Mouse (Mus musculus) cerebellum, postnatal 14 days (tissue): Measurements from ENCODE around the gene Chit1.

Experiments used
- DNase-seq, 2 experiments: peaks; one replicate each; pipeline ENCODE4 v3.0.0; 2021; ENCODE audit warnings: mixed read lengths in 2 of 2

Chit1 gene

GRCm38 (mm10) chr1:134150745-134151144 is 39.7 kb downstream of the Chit1 start:
- no peak for DNase-seq

- peak; percentile 93 to 95 for DNase-seq
Observed at GRCm38 (mm10) chr1:134151655-134152412, 40.8 kb downstream of the Chit1 start.

- no peak for DNase-seq
Observed at GRCm38 (mm10) chr1:134152626-134153590, 41.9 kb downstream of the Chit1 start.

GRCm38 (mm10) chr1:134154121-134154520 is 43.1 kb downstream of the Chit1 start:
- DNase-seq, result no peak

- DNase-seq, result no peak
Observed at GRCm38 (mm10) chr1:134154655-134155054, 43.6 kb downstream of the Chit1 start.

GRCm38 (mm10) chr1:134160404-134160803 is 49.4 kb downstream of the Chit1 start:
- DNase-seq, result no peak

- no peak for DNase-seq
Observed at GRCm38 (mm10) chr1:134161399-134161798, 50.4 kb downstream of the Chit1 start.

GRCm38 (mm10) chr1:134162510-134163225 is 51.6 kb downstream of the Chit1 start:
- DNase-seq, result no peak

GRCm38 (mm10) chr1:134163476-134163875 is 52.4 kb downstream of the Chit1 start:
- DNase-seq, result no peak

GRCm38 (mm10) chr1:134164454-134164853 is 53.4 kb downstream of the Chit1 start:
- DNase-seq, result no peak

- DNase-seq, result no peak
Observed at GRCm38 (mm10) chr1:134166547-134166946, 55.5 kb downstream of the Chit1 start.

- peak; percentile 29 to 39 for DNase-seq
Observed at GRCm38 (mm10) chr1:134167416-134168305, 56.6 kb downstream of the Chit1 start.

- no peak for DNase-seq
Observed at GRCm38 (mm10) chr1:134168567-134168966, 57.5 kb downstream of the Chit1 start.

GRCm38 (mm10) chr1:134168985-134169697 is 58.1 kb downstream of the Chit1 start:
- DNase-seq, result no peak

- DNase-seq, result no peak
Observed at GRCm38 (mm10) chr1:134173081-134173480, 62.0 kb downstream of the Chit1 start.

GRCm38 (mm10) chr1:134177976-134178375 is 66.9 kb downstream of the Chit1 start:
- no peak for DNase-seq

GRCm38 (mm10) chr1:134182025-134182424 is 71.0 kb downstream of the Chit1 start, which contains the start of gene Chil1:
Gene Chil1, plus strand, starts transcription at chr1:134182176.
- DNase-seq, result no peak

- no peak for DNase-seq
Observed at GRCm38 (mm10) chr1:134184089-134184488, 73.0 kb downstream of the Chit1 start.

GRCm38 (mm10) chr1:134188217-134188616 is 77.2 kb downstream of the Chit1 start:
- DNase-seq, result no peak

- DNase-seq, result peak; percentile 48 to 57
Observed at GRCm38 (mm10) chr1:134188989-134189729, 78.1 kb downstream of the Chit1 start.
